Mouse (Mus musculus) R1 (cell line): ENCODE measurements around the gene Patl1.
"Not testable (repeated sequence)": the region's sequence is repeated elsewhere in the genome, so short reads cannot be mapped to it uniquely, and the experiment has no call there.

Experiments used
- DNase-seq: peaks from one replicate; pipeline ENCODE4 v3.0.0-alpha.2; 2018; ENCODE audit warnings: low read depth, low spot score

Patl1 gene

GRCm38 (mm10) chr19:11966201-11966636 lies 54.0 kb downstream of the Patl1 start:
- peak; percentile 68 for DNase-seq

GRCm38 (mm10) chr19:11969155-11970050 lies 57.2 kb downstream of the Patl1 start:
- no peak for DNase-seq

GRCm38 (mm10) chr19:11973511-11974222 lies 61.5 kb downstream of the Patl1 start:
- no peak for DNase-seq

- no peak for DNase-seq
These were observed 62.0 kb downstream of the Patl1 start for GRCm38 (mm10) chr19:11974223-11974540.

- no peak for DNase-seq
These were observed 63.5 kb downstream of the Patl1 start for GRCm38 (mm10) chr19:11975683-11976082.

GRCm38 (mm10) chr19:11977363-11977762 lies 65.2 kb downstream of the Patl1 start:
- no peak for DNase-seq

GRCm38 (mm10) chr19:11980471-11980870 lies 68.3 kb downstream of the Patl1 start:
- no peak for DNase-seq

GRCm38 (mm10) chr19:11984614-11985013 lies 72.4 kb downstream of the Patl1 start:
- not testable (repeated sequence) for DNase-seq

- DNase-seq, result no peak
These were observed 75.6 kb downstream of the Patl1 start for GRCm38 (mm10) chr19:11987841-11988240.

GRCm38 (mm10) chr19:11989334-11989733 lies 77.1 kb downstream of the Patl1 start:
- no peak for DNase-seq

- peak; percentile 63 for DNase-seq
These were observed 79.8 kb downstream of the Patl1 start for GRCm38 (mm10) chr19:11992034-11992433.

GRCm38 (mm10) chr19:11992441-11993029 lies 80.3 kb downstream of the Patl1 start:
- DNase-seq, result no peak
